In the genomic region with DNA sequence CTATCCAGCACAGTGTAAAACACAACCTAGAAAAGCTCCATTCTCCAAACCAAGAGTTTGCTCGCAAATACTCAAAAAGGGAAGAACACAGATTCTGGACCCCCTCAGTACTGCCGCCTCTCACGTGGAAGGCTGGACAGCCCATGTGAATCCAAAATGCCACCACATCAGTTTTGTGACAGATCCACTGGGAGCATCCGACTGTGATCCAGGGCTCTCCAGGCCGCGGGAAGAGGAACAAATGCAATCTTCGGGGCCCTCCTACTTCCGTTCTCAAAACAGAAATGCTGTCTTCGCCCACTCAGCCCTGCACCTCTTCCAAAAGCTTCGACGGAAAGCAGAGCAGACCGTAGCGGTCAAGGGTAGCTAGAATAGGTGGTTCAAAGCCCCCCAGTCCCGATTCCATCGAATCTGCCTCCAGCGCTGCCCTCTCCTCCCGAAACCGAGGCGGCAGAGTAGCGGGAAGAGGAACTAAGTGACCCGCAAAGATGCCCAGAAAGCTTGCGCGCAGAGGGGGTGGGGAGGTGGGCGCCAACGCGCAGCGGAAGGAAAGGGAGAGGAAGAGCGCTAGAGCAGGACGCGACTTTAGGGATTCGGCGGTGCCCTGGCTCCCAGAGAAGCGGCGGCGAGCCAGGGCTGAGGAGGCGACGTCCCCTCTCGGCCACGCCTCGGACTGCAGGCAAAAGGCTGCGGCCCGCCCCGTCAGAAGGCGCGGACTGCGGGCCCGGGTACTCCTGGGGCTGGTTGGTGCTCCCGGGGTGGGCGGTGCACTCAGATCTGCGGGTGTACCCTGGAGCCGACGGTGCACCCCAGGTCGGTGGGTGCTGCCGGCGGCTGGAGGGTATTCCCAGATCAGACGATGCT, we compare ENCODE assay signal across 7 mouse cellular contexts. TPM values are rescaled to one million over a fixed set of nuclear protein-coding genes. Genes with fewer than 3 reads are reported as not detected.
DNase-seq lines count a peak whose midpoint lies in the region; ATAC-seq and TF ChIP-seq lines count a peak whose summit lies in the region.

No protein-coding gene starts in this region.

- H3K36me3 ChIP-seq in embryonic facial prominence, embryonic 12.5 days = no peaks in the 10 kb centered on the region
- H3K36me3 ChIP-seq in heart, adult 2 months (ENCODE audit: control insufficient read depth, insufficient read depth, low read length) = peaks cover 4% of the 10 kb centered on the region; the same call in 1 of the 2 replicates
- no peaks in the 10 kb centered on the region for H3K36me3 ChIP-seq in limb, embryonic 14.5 days (ENCODE audit: control insufficient read depth, insufficient read depth, low read length)
- no peaks in the 10 kb centered on the region for H3K36me3 ChIP-seq in midbrain, embryonic 16.5 days (ENCODE audit: control insufficient read depth, insufficient read depth, low read length)

- peak overlapping the region; percentile 92 for H3K27ac ChIP-seq in embryonic facial prominence, embryonic 12.5 days
- peak overlapping the region; percentile 97 for H3K27ac ChIP-seq in heart, adult 2 months
- H3K27ac ChIP-seq in limb, embryonic 14.5 days (replicated peaks; ENCODE audit: low read depth, low read length) = peak overlapping the region; percentile 88
- H3K27ac ChIP-seq in midbrain, embryonic 16.5 days (ENCODE audit: low read length) = peak overlapping the region; percentile 95

- peak; percentile 53 for TF ChIP-seq CTCF in heart, adult 2 months (IDR thresholded peaks at IDR 0.05)

- ATAC-seq in embryonic facial prominence, embryonic 12.5 days (ENCODE audit: insufficient number of reproducible peaks, insufficient read depth, low FRiP score, low TSS enrichment) = peak; percentile 30; the same call in 1 of the 2 replicates
- ATAC-seq in limb, embryonic 14.5 days (ENCODE audit: low FRiP score, low read depth) = 0 out of 2 replicates have a peak, but pooled peaks have one; percentile 11
- ATAC-seq in midbrain, embryonic 16.5 days = peak; percentile 27

- H3K4me1 ChIP-seq in embryonic facial prominence, embryonic 12.5 days = peaks cover 13% of the 10 kb centered on the region; the same call in 1 of the 2 replicates
- H3K4me1 ChIP-seq in heart, adult 2 months (ENCODE audit: control insufficient read depth, insufficient read depth, low read length) = peaks cover 7% of the 10 kb centered on the region
- H3K4me1 ChIP-seq in limb, embryonic 14.5 days (ENCODE audit: control insufficient read depth, insufficient read depth, low read length) = peaks cover 7% of the 10 kb centered on the region
- H3K4me1 ChIP-seq in midbrain, embryonic 16.5 days (ENCODE audit: control insufficient read depth, insufficient read depth, low read length) = peaks cover 17% of the 10 kb centered on the region

- H3K27me3 ChIP-seq in embryonic facial prominence, embryonic 12.5 days = no peaks in the 10 kb centered on the region
- no peaks in the 10 kb centered on the region for H3K27me3 ChIP-seq in heart, adult 2 months (ENCODE audit: control insufficient read depth, insufficient read depth, low read length)
- H3K27me3 ChIP-seq in limb, embryonic 14.5 days (ENCODE audit: control insufficient read depth, insufficient read depth, low read length) = no peaks in the 10 kb centered on the region
- H3K27me3 ChIP-seq in midbrain, embryonic 16.5 days (ENCODE audit: control insufficient read depth, insufficient read depth, low read depth, low read length) = no peaks in the 10 kb centered on the region

- WGBS in embryonic facial prominence, embryonic 12.5 days = under 1% methylated on average over 56 of the region's 56 CpGs
- under 1% methylated on average over 56 of the region's 56 CpGs for WGBS in heart, adult 2 months
- under 1% methylated on average over 52 of the region's 56 CpGs for WGBS in limb, embryonic 14.5 days
- under 1% methylated on average over 56 of the region's 56 CpGs for WGBS in midbrain, embryonic 16.5 days

- TF ChIP-seq EP300 in heart, adult 2 months (IDR thresholded peaks at IDR 0.05; ENCODE audit: insufficient read depth, low read depth, low read length) = no peak

- intact Hi-C loops in heart, adult 2 months (cut with DNase I) = loop anchor here (2.0 to 5.0 kb wide), 3 partner anchors 15 to 147 kb away; partner anchors contain the start of gene Ppp1r2

- H3K9me3 ChIP-seq in embryonic facial prominence, embryonic 12.5 days = no peaks in the 10 kb centered on the region
- no peaks in the 10 kb centered on the region for H3K9me3 ChIP-seq in limb, embryonic 14.5 days (ENCODE audit: control insufficient read depth, low read length)
- no peaks in the 10 kb centered on the region for H3K9me3 ChIP-seq in midbrain, embryonic 16.5 days (replicated peaks; ENCODE audit: control insufficient read depth, low read length, poor library complexity, severe bottlenecking)

- peak overlapping the region; percentile 74 for H3K4me2 ChIP-seq in embryonic facial prominence, embryonic 12.5 days (replicated peaks)
- peak overlapping the region; percentile 77 for H3K4me2 ChIP-seq in limb, embryonic 14.5 days (replicated peaks; ENCODE audit: low read depth, low read length, severe bottlenecking)
- peak overlapping the region; percentile 75 for H3K4me2 ChIP-seq in midbrain, embryonic 16.5 days (ENCODE audit: low read length)

- H3K4me3 ChIP-seq in embryonic facial prominence, embryonic 12.5 days = peak overlapping the region; percentile 97
- peak overlapping the region; percentile 98 for H3K4me3 ChIP-seq in heart, adult 2 months
- peak overlapping the region; percentile 98 for H3K4me3 ChIP-seq in limb, embryonic 14.5 days (replicated peaks; ENCODE audit: low read length)
- H3K4me3 ChIP-seq in midbrain, embryonic 16.5 days (ENCODE audit: low read depth, low read length) = peak overlapping the region; percentile 97

- DNase-seq in adrenal gland, postnatal 14 days = peak; percentile 88
- peak; percentile 75 to 77 for DNase-seq in heart, adult 2 months
- DNase-seq in kidney, adult 8-10 months = peak; percentile 43 to 55
- peak; percentile 52 for DNase-seq in limb, embryonic 14.5 days (ENCODE audit: low spot score)
- DNase-seq in spleen, postnatal 10 days (ENCODE audit: low spot score in 2 of 2) = peak; percentile 44 to 72

- peaks cover 4% of the 10 kb centered on the region for H3K79me2 ChIP-seq in heart, adult 2 months (replicated peaks; ENCODE audit: control insufficient read depth, insufficient read depth, low read length)

- TF ChIP-seq POLR2A in heart, adult 2 months (IDR thresholded peaks at IDR 0.05; ENCODE audit: insufficient read depth, low read depth, low read length) = no peak; the same call in 1 of the 2 replicates
- TF ChIP-seq POLR2A in limb, embryonic 14.5 days (IDR thresholded peaks at IDR 0.05; ENCODE audit: borderline replicate concordance, extremely low read depth, insufficient read depth, insufficient read length) = no peak

- H3K9ac ChIP-seq in embryonic facial prominence, embryonic 12.5 days = peak overlapping the region; percentile 84
- peak overlapping the region; percentile 96 for H3K9ac ChIP-seq in heart, adult 2 months (ENCODE audit: low read depth, low read length)
- peak overlapping the region; percentile 86 for H3K9ac ChIP-seq in limb, embryonic 14.5 days (ENCODE audit: low read depth, low read length, severe bottlenecking)
- peak overlapping the region; percentile 96 for H3K9ac ChIP-seq in midbrain, embryonic 16.5 days (ENCODE audit: low read depth, low read length)

RNA-seq across cellular contexts. Expression of gene Acap2, which starts 0.9 kb away (rescaled TPM):
- 38.5 and 41.5 TPM in 2 replicates for total RNA-seq in adrenal gland, postnatal 14 days (2021)
- polyA plus RNA-seq in embryonic facial prominence, embryonic 12.5 days (2016; fragmentation: Nextera tagmentation; extraction: Ambion mirVana) = 22.8 and 24.6 TPM in 2 replicates
- 10 to 100 TPM; 17.6 to 17.8 TPM for total RNA-seq in heart, adult 2 months (2021)
- polyA plus RNA-seq in heart, adult 2 months (2012; rRNA removed) = 8.2 and 10.0 TPM in 2 replicates
- 24.8 and 26.1 TPM in 2 replicates for polyA plus RNA-seq in limb, embryonic 14.5 days (2012; rRNA removed)
- 24.9 and 28.0 TPM in 2 replicates for polyA plus RNA-seq in limb, embryonic 14.5 days (2014; fragmentation: Nextera tagmentation; extraction: Ambion mirVana)
- 8.9 and 11.3 TPM in 2 replicates for polyA plus RNA-seq in midbrain, embryonic 16.5 days (2015; fragmentation: Nextera tagmentation; extraction: Ambion mirVana)

Comparison
In these comparisons a context has a peak if more than half of its experiments do, and no peak if none do; other contexts are left out.
1. Peak in every context shown above with its lines: DNase-seq, ATAC-seq, H3K4me3 ChIP-seq and H3K27ac ChIP-seq.